Mouse (Mus musculus) urinary bladder, adult 2 months (tissue): ENCODE results near the gene Ccdc6. TPM values are rescaled to one million over a fixed set of nuclear protein-coding genes. Genes with fewer than 3 reads are reported as not detected.

Source experiments
- DNase-seq: peaks from one replicate; pipeline ENCODE4 v3.0.0; 2022; ENCODE audit warnings: low spot score
- polyA plus RNA-seq: library from polyadenylated mRNA; depleted of rRNA; stranded (reverse); fragments of >200 nt; gene quantifications from 2 replicates; pipeline ENCODE4 v1.2.3, GENCODE M21; 2012

Gene Ccdc6
- polyA plus RNA-seq, 1 experiment: 37.9 TPM

DNA sequence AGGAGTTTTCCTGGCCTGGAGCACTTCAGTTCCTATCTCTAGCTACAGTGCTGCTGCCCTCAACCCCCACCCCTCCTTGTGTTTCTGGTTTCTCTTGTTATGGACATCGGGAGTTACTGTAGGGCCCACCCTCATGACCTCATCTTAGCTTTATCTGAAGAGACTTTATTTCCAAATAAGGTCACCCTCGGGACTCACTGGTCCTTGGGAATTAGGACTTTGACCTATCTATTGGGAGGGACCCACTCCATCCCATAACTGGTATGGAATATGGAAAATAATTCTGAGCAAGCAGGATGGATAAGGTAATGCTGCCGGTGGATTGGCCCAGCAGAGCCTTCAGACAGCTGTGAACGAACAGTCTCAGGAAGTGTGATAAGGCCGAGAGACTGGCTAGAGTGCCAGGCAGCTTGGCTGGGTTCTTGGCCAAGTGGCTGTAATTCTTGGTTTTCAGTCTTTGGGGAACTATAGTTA, 35.2 kb downstream of the Ccdc6 start:
- DNase-seq: no peak

DNA sequence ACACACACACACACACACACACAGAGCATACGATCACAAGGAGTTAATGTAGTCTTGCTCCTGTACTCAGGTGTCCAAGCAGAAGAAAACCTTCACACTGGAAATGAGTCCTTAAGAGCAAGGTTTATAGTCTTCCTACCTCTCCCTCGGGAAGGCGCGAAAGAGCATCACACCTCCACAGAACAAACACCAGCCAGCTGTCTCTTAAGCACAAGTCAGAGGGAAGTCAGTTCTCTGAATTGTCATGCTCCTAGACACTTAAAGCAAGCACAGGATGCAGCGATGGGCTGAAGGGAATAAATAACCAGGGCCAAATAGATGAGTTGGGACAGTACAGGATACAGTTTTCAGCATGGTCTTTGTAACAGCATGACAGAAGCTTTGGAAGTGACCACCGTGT, 35.8 kb downstream of the Ccdc6 start:
- no peak for DNase-seq

DNA sequence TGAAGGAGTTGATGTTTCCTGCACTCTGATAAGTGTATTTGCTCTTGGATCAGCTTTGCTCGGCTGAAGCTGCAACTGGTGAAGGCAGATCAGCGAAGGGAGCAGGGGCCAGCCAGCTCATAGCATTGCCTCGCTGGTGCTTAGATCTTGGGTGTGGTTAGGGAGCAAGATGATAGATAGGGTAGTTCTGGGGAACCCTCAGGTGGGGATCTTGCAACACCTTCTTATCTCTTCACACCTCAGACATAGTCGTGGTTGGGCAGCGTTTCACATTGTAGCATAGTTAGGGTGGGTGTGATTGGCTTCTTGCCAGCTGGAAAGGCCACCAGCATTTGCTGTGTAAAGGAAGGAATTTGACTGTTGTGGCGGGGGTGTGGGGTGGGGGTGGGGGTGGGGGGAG, 36.3 kb downstream of the Ccdc6 start:
- no peak for DNase-seq

DNA sequence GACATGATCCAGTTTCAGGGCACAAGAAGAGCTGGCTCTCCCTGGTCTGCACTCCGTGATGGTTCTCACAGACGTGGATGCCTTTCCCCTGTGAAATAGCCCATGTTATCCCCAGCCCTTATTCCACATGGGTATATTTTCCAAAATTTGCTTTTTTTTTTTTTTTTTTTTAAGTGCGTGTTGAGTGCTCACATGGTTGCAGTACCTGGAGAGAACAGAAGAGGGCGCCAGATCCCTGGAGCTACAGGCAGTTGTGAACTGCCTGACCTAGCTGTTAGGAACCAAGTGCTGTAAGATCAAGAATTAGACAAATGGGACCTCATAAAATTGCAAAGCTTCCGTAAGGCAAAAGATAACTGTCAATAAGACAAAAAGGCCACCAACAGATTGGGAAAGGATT, 38.8 kb downstream of the Ccdc6 start:
- DNase-seq: no peak

DNA sequence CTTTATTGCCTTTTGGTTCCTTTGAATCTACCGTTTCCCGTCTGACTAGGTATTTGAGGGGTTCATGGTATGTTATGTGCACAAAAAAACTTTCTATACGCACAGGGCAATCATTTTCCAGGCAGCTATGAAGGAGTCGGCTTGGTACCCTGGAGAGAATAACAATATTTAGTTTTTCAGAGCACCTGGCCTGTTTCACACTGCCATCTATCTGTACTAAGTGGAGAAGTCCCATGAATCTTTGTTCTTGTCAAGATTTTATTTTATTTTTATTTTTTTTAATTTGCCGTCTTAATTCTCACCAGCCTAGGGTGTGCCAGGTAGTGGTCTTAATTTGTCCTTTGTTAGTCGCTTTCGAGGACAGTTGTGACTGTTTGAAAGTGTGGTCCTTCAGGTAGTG, 40.7 kb downstream of the Ccdc6 start:
- DNase-seq: no peak

DNA sequence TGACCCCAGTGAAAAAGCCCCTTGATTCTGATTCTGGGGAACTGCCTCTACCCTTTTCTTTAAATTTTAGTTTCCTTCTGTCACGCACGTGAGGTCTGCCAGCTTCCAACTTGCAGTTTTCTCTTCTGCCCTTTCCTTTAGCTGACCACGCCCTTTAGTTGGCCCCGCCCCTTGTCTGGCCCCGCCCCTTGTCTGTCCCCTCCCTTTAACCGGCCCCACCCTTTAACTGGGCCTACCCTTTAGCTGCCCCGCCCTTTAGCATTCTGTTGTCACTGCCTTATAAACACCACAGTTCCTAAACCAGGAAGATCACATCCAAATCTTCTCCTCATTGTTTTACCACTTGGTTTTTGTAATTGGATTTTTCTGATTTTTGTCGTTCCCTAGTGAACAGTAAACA, 41.2 kb downstream of the Ccdc6 start:
- DNase-seq: no peak

DNA sequence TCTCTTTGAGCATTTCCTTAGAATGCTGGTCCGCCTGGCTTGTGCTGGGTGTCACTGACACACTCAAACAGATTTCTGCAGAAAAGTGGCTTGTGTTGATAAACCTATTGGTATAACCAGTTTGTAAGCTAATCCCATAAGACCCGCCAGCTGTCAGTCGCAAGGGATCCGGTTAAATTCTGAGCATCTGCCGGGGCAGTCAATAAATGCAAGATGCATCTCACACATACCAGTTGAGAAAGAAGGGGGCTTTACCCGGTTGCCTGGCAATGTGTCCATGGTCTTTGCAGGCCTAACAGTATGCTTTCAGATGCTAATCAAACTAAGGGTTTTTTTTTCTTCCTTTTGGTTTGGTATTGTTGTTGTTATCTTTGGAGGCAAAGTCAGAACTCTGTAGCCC, 42.4 kb downstream of the Ccdc6 start:
- DNase-seq: no peak

DNA sequence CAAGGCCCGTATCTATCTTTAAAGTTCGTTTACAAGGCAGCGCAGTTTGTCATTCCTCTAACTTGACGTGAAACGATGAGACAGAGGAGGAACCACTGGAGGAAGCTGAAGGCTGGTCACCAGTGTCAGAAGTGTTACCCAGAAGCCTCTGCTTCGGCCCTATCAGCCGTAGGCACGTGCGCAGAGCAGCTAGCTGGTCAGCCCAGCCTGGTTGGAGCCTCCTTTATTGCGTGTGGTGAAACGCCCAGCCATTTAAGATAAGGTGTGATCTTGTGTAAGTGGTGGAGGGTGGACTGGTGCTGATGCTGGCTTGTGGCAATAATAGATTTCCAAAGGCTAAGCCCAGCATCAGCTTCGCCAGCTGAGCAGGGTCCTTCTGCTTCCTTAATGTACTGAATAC, 43.5 kb downstream of the Ccdc6 start:
- DNase-seq: no peak

DNA sequence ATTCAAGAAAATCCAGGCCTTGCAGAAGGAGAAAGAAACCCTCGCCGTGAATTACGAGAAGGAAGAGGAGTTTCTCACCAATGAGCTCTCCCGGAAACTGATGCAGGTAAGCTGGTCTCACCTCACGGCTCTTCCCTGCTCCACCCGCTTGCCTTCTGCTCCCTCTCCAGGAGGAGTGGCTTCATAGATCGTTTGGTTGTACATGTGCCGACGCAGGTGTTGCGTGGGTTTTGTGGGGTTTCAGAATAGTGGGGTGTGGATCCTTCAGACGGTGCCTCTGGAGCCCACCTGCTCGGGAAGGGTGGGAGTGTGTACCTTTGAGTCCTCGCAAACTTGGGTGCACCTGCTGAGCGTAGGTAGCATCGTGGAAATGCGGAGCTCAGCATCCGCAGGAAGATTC, 45.7 kb downstream of the Ccdc6 start:
- no peak for DNase-seq

DNA sequence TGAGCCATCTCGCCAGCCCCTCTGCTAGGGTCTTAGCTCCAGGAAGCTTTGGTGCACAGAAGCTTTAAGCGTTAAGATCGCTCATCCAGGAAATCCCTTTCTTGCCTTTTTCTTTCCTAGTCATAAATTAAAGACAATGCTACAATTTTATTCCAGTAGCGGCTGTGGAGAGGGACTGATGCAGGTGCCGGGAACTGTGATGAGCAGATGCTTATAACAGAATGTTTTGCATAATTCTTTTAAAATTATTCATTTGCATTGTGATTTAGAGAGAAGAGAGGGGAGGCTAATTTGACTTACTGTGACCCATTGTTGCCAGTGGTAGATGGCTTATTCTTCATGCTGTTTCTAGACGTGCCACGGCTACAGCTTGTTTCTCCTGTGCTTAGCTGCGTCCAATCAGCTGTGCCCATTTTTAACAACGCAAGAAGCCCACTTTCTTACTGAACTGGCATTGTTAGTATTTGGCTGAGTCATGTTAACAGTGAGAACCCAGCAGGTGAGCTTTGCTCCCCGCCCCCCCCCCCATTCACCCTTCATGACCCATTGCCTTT, 47.2 kb downstream of the Ccdc6 start:
- DNase-seq: no peak

DNA sequence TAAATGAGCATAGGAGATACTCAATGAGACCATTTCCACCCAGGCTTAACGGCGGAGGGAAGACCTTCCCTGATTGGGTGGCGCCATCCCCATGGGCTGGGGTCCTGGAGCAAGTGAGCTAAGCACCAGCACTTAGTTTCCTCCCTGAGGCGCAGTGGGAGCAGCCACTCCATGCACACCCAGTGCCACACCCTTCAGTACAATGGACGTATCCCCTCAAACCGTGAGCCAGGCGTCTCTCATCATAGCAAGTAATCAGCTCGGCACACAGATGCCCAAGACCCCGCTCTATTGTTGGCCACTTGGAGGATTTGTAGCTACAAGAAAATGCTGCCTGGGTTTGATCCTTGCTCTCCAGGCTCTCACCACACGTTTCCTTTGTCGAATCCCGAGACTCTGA, 49.0 kb downstream of the Ccdc6 start:
- DNase-seq: no peak

DNA sequence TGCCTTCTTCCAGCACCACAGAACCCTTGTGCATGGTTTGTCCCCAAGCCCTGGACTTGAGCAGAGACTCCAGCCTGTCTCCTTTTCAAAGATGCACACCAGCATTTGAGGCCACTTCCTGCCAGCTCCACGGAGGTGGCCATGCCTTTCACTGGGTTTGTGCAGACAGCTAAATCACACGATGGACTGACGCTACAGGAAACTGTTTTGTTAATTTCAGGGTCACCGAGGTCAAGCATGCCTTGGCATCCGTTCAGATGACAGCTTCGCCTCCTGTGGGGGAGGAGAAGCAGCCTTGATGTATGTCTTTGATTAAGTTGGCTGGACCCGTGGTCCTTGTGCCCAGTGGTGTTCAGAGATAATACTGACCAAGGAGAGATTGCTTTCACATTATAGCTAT, 52.2 kb downstream of the Ccdc6 start:
- no peak for DNase-seq

DNA sequence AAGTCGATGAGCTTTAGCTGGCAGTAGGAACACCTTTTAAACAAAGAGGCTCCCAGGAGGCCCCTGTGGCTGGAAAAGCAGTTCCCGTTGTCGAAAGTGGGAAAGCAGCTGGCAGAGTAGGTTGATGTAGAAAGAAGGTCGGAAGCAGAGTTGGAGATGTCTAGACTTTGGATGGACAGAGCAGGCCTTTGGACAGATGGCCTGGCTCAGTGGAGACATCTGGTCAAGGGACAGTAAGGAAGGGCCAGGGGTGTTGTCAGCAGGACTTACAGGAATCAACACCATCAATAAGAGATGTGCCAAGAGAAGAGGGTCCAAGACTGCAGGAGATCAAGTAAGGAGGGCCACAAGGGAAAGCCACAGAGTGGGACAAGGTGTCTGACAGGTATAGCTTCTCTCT, 53.4 kb downstream of the Ccdc6 start:
- no peak for DNase-seq

DNA sequence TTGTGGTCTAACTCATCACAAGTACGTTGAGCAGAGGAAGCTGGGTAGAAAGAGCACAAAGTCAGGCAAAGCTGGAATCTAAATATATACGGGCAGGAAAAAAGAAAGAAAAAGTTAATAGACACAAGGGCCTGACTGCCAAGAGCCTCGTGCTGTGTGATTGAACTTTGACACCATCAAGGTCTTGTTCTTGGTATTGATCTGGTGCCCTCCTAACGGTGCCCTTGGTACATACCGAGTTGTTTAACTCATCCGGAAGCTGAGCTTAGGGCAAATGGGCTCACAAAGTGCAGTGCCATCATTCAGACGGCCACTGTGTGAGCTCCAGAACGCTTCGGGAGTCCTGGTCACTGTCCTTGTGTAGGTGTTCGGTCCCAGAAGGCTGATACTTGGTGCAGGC, 54.2 kb downstream of the Ccdc6 start:
- no peak for DNase-seq

DNA sequence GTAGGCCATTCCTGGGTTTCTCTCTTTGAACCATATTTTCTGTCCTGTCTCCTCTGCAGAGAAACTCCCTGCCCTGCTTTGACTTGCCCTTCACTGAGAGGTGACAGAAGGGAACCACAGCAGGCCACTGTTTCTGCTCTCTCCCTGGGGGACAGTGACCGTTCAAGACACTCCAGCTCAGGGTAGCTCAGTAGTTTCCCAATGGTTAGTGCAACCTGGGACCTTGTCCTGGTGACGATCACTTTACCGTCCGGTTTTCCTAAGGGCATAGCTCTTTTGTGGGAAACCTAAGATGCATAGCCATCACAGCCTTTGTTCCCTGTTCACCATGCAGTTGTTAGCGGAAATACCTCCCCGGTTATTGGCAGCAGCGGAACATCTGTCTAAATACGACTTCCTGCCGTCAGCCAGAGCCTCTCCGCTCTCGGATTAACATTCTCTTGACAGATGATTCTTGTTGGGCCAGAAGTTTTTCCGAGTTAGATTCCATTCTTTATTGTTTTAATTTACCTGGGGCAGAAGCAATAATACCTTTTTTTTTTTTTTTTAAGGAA, 55.3 kb downstream of the Ccdc6 start:
- no peak for DNase-seq

DNA sequence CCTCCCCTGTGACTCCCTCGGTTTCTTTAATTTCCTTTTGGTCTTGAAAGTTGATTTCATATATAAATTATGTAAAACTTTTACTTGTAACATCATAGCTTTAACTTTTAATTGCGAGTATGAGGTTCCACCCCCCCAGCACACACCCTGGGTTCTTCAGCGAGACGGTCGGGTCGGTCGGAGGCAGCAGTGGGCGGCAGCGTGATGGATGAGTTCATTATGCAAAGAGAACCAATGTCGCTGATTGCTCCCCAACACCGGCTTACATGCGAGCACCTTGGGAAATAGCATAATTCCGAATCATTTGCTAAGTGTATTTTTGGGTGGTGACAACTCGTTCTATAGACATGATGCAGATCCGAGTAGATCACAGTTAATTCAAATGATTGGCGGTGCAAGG, 56.9 kb downstream of the Ccdc6 start:
- no peak for DNase-seq

DNA sequence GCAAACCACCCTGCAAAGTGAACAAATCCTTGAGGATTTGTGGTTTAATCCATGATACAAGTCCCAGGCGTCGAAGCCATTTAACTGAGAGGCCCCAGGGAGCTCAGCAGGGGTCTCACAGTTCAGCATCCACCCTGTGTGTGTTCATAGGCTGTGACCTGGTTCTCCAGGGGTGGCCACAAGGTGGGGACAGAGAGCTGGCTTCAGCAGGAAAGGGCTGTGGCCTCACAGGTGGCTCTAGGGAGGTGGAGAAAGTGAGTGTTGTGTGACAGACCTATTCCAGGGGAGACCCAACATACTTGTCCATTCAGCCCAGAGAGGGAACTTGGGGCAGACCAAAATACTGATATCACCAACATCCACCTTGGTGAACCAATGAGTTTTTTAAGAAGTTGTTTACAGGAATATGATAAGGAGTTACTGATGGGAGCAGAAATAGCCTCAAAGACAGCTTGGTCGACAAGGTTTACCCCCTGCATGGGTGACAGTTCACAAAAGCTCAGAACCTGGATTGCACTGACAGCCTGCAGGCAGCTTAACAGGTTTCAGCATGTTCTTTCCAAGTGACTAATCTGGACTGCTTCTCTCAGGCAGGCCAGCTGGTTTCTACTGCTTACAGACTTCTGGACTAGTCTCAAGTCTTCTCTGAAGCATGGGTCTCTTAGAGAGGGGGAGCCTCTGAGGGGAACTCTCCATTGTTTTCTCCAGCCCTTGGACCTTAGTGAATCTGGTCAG, 59.7 kb downstream of the Ccdc6 start:
- DNase-seq: no peak

DNA sequence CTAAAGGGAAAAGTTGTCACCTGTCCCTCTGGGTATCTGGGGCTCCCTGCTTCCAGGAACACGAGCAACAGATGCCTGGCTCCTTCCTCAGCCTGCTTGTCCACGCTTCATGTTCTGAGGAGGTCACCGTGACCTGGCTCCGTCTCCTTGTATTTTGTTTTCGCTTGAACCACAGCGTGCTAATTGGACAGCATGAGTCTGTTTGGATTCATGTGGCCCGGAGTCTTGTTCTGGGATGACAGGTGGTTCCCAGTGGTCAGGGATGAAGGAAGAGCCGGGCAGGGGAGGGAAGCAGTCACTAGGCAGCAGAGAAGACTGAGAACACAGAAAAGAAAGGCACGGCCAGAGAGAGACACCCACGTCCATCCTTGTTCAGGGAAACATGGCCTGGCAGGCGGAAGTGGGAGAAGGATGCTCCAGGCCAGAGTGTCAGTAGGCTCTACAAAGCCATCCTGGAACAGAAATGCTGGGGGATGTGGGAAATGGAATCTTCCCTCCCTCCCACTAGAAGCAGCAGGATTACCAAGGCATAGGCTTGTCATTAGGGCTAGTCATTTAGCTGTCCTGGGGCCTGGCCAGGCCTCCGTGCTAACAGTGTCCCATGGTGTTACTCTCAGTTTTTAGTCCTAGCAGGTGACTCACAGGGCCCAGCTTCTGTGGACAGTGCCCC, 62.9 kb downstream of the Ccdc6 start:
- DNase-seq: no peak

DNA sequence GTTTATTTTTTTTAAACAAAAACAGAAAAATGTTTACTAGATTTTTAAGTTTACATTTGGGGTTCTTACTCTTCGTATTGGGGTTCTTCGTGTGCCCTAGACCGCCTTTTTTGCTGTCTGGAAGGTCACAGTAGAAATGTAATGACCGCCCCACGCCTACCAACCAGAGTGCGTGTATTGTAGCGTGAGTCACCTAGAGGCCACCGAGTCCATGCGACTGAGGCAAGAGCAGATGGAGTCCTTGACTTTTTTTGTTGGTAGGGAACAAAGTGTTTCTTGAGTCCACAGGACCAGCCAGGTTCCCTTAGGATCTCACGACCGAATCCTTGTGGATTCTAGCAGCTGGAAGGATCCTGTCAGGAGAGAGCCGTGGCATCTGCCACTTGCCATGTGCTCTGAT, 63.9 kb downstream of the Ccdc6 start:
- DNase-seq: no peak

DNA sequence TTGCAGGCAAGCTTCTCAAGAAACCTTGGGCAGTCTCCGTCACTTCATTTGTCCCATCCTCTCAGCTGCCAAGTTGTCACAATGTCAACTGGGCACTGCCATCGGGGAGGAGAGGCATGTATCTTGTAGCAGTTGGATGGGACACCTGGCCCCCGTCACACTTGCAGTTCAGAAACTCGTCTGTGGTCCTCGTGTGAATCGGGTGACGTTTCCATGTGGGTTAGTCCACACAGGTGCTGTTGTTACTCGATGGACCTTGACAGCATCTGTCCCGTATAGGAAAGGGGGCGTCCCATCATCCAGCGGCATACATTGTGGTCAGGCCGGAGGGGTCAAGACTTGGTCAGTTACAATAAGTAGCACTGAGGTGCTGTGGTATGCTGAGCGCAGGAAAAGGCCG, 64.6 kb downstream of the Ccdc6 start:
- DNase-seq: no peak

DNA sequence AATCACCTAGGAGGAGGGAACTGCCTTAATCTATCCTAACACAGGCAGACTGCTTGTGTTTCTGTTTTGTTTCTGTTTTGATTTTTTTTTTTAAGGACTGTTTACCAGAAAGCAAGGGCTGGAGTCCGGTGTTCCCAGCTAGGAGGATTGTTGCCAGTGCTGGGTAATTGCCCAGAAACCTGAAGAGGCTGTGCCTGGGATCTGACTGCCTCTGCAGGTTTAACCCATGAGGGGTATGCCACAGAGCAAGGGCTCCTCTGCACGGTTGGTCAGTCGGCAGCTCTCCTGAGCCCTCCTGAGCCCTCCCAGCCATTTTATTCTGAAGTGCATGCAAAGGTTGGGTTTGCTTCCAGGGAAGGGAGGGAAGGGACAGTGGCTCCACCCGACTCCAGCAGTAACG, 66.8 kb downstream of the Ccdc6 start:
- DNase-seq: no peak

DNA sequence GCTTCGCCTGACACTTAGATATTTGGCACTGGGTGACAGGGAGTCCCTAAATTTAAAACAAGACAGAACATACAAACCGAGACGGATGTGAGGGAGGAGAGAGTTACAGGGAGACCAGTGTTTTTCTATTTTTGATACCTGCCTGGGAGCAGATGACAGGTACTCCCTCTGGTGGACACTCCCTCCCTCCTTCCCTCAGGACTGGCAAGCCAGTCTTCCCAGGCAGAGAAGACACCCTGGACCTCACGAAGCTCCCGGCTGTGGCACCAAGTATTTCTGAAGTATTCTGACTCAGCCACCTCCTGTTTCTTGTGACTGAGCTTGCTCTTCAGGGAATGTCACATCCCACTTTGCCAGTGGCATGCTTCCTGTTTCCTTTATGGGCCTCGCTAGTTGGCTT, 69.0 kb downstream of the Ccdc6 start:
- no peak for DNase-seq

DNA sequence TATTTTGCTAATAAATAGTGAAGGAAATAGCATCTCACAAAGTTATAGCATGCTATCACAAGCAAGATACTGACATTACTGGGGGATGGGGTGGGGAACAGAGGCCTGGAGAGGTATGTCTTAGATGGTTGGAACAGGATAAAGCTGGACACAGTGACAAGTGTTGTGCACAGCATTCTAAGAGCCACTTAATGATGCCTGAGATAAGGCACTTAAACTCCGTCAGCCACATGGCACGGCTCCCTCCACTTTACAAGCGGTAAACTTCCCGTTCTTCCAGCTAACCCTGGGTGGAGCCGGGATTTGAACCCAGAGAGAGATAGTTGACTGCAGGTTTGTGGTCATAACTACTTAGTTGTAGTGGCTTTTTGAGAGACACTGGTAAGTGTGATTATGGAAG, 69.5 kb downstream of the Ccdc6 start:
- DNase-seq: no peak
